Mouse (Mus musculus) left cerebral cortex, postnatal 10 days (tissue): ENCODE measurements around the gene Hp. TPM values are rescaled to one million over a fixed set of nuclear protein-coding genes. Genes with fewer than 3 reads are reported as not detected.
A peak's percentile ranks its signal among the peaks of the same experiment; 100 is the strongest.

Experiments used
- DNase-seq, 2 experiments: peaks; one replicate each; pipeline ENCODE4 v3.0.0; 2021 to 2022; ENCODE audit warnings: low spot score in 2 of 2, mixed read lengths in 1 of 2; ENCODE audit errors: extremely low spot score in 1 of 2
- intact Hi-C: fragments of 180-260 bp; cut with DNase I; formaldehyde crosslinking; loops from one replicate; pipeline ENCODE4 v1.15.1; 2025
- total RNA-seq, 2 experiments: library from RNA; stranded (reverse); gene quantifications; 2 replicates each; pipeline ENCODE4 v1.2.3; 2021

The Hp gene
- total RNA-seq: not detected

DNA sequence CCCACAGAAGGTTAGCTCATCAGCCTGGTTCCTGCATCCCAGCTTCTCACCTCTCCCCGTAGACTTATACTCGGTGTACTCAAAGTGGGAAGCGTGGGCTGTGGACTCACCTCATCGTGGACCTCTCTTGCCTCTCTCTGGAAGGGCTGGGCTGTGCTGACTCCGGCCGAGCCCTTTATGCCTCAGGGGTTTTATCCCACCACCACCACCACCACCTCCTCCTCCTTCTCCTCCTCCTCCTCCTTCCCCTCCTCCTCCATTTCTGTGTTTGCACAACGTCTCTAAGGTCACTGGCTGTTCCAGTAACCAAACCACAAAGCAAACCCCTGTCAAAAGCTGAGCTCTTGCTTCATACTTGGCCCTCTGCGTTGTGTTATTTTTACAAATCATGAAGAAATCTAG, at the start of gene Hp:
TSS of gene Hp (minus strand) at position 273 of the 402 bp plus-strand sequence.
- DNase-seq: peak in 1 of 2 experiments; percentile 5
- intact Hi-C loops: no loop called here

DNA sequence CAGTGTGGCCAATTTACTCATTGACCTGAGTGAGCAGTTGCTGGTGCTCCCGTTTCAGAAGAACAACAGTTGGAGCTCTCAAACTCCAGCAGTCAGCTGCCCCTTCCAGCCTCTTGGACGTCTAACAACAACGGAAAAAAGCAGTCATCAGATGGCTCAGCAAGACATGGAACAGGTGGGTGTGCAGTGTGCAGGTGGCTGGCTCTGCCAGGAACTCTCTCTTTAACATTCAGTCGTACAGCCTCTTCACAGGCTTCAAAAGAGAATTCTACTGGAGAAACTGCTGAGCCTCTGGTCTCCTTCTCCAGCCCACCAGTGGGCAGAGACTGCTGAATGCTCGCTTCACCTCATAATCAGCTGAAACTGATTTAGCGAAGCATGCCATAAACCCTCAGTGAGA, 49.7 kb upstream of the Hp start:
- intact Hi-C loops: no loop called here
- DNase-seq: no peak

DNA sequence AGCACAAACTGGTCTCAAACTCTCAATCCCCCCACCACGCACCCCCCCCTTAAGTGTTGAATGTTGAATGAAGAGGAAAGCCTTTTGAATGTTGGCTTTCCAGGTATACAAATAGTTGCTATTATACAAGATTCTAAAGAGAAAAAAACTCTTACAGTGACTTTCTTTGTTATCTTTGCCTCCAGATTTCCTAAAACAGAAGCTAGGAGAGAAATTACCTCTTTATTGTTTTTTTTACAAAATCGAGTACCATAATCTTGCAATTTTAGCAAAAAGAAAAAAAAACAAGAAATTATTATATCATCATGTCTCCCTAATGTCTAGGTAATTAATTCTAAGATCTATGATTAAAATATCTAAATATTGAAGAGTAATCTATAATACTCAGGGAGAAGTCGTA, 36.6 kb upstream of the Hp start:
- no peak for DNase-seq

DNA sequence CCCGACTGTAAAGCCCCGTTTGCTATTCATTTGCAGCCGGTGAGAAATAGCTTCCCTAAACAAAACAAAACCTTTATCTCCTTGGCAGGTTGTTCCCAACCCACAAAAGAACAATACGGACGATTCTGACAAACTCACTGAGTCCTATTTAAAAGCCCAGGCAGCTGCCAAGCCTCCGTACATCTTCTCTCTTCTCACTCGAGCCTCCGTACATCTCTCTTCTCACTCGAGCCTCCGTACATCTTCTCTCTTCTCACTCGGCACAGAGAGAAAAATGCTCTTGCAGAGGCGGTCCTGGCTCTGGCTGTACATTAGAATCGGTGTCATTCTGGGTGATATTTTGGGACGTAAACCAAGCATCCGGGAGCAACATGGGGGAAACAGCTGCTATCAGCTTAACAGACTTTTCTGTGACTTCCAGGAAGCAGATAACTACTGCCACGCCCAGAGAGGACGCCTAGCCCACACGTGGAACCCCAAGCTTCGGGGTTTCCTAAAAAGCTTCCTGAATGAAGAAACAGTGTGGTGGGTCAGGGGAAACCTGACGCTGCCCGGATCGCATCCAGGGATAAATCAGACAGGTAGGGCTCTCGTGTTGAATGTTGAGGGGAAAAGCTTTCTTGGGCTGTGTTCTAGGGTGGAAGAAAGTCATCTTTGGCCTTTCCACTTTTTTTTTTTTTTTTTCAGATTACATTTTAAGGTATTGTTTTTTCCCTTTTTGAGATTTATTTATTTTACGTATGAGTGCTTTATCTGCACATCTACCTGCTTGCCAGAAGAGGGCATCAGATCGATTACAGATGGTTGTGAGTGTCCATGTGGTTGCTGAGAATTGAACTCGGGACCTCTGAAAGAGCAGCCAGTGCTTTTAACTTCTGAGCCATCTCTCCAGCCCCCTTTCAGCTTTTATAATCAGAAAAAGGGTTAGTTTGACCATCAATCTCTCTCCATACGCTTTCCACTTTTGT, 35.6 kb upstream of the Hp start, which contains the start of gene Pkd1l3:
TSS of gene Pkd1l3 (plus strand) at position 275 of the 968 bp plus-strand sequence.
- DNase-seq: no peak
- intact Hi-C loops: no loop called here

More for the DNA sequence above, 36.6 kb upstream of the Hp start:
- intact Hi-C loops: no loop called here

DNA sequence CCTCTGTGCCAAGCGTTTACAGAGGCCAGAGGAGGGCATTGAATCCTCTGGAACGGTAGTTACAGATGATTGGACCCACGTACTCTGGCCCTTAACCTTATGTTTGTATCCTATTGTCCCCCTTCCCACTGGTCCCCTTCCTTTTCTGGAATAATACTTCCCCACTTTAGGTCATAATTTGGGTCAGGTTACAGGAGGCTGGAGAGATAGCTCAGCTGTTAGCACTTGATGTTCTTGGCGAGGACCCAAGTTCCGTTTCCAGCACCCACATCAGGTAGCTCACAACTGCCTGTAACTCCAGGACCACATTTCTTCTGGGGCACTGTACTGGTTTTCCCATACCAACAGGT, 30.2 kb upstream of the Hp start:
- DNase-seq: no peak
- intact Hi-C loops: loop anchor here (2.0 kb wide), 2 partner anchors 44 to 84 kb away; partner anchors contain the start of genes Dhx38, Ist1 and Txnl4b

DNA sequence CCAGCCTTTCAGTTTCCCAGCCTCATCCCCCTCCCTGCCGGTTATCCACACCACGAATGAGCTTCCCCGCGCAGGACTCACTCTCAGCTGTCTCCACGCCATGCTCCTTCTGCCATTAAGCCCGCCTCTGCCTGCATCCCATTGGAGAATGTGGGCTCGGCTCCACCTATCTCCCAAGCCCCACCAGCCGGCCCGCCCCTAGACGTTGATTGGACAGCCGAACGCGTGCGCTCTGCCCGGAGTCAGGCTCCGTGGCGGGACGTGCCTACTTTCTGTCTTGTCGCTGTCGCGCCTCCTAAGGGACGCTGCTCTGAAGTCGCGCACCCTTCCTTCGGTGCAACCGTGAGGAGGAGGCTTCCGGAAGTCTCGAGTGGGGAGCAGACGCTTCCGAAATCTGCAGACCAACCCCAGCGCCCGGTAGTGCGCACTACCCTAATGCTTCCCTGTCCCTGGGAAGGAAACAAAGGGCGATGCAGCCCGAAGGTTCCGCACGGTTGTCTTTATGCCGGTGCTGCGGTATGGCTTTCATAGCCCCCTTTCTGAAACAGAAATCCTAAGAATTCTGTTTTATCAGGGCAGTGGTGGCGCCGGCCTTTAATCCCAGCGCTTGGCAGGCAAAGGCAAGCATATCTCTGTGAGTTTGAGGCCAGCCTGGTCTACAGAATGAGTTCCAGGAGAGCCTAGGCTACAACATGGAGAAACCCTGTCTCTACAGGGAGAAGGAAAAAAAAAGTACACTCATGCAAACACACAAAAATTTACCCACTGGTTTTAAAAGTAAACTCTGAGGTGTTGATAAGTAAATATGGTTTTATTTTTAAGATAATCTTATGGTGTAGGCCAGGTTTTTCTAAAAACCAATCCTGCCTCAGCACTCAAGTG, 29.5 kb upstream of the Hp start, which contains the start of gene Dhodh:
TSS of gene Dhodh (minus strand) at position 403 of the 882 bp plus-strand sequence.
- peak; percentile 97 to 98 for DNase-seq
- intact Hi-C loops: loop anchor here (2.0 kb wide), 2 partner anchors 44 to 84 kb away; partner anchors contain the start of genes Dhx38, Ist1 and Txnl4b

DNA sequence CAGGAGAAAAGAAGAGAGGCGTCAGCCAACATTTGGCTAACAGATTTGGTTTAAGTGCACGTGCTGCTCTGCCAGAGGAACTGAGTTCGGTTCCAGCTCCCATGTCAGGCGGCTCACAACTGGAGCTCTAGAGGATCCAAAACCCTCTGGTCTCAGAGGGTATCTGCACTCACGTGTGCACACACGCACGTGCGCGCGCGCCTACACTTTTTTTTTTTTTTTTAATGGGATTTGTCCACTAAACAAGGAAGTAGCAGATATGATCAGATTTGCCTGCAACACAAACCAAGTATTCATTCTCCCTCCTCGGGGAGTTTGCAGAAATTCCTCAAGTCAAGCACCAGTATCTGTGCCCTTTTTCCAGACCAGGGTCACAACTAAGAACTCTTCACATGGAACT, 28.7 kb upstream of the Hp start:
- intact Hi-C loops: loop anchor here (2.0 kb wide), 2 partner anchors 43 to 85 kb away; partner anchors contain the start of genes Dhx38, Ist1 and Txnl4b
- DNase-seq: no peak

DNA sequence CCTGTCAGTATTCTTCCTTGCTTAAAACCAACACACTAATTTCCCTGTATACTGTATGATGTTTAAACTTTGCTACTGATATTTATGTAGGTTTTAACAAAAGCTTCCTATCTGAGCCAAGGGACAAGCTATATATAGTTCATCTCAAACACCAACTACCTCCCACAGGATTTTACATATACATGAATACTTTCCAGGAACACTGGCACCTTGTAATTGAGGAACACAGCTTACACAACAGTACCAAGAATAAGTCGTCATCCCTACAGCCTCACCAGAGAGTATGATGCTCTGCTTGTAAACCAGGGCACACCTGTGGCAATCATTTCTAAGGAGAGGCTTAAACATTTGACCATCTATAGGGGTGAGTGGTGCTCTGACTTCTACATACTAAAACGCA, 27.8 kb upstream of the Hp start:
- intact Hi-C loops: no loop called here
- no peak for DNase-seq

DNA sequence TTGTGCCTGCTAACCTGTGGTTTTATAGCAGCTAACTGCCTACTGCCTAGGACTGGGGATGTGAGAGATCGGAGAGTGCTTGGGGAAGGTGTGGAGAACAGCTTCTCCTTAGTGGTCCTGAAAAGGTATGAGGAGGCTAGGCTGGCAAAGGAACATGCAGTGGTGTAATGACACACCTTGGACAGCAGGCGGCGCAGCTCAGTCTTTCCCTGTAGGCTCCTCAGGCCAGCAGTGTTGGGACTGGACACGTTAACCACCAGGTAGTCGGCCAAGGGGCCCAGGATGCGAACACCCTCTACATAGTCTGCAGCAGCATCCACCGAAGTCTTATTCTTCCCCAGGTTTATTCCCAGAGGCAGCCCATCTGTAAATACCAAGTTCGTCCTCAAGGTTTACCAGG, 16.9 kb upstream of the Hp start:
- intact Hi-C loops: no loop called here
- DNase-seq: peak in 1 of 2 experiments; percentile 59

DNA sequence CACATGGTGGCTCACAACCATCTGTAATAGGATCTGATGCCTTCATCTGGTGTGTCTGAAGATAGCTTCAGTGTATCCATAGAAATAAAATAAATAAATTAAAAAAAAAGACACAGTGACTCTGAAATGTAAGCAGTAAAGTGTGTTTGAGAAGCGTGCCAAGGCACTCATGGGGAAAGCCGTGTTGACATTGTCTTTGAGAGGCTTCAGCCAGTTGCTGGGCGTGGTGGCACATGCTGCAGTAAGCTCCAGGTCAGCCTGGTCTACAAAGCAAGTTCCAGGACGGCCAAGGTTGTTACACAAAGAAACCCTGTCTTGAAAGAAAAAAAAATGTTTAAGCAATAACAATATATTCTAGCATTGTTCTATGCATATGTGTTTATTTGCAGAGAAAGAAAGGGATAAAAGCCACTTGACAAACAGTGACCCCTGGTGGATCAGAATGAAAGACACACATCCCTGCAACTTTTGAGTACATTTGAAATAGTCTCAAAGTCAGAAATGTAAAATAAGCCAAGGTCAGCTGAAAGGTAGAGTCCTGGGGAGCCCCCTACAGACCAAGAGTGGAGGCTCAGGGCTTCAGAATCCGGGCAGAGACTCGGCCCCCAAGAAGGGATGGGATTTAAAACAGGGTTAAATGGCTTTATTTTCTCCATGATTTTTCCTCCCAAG, 14.3 kb upstream of the Hp start:
- intact Hi-C loops: no loop called here
- DNase-seq: no peak

DNA sequence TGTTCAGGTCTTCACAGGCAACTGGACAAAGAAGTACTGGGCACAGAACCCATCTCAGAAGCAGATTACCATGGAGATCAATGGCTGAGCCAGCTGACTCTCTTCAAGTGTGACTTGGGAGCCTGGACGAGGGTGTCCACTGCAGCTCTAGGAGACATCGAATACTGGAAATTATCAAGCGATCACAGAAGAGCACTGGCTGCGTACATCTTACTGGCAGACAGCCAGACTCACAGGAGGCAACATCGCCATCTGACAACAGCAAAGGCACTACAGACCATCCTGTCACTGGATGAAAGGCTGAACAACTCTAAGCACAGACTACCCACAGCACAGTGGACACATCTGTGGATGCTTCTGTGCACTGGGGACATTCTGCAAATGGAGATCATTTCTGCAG, 13.2 kb upstream of the Hp start:
- no peak for DNase-seq
- intact Hi-C loops: no loop called here

DNA sequence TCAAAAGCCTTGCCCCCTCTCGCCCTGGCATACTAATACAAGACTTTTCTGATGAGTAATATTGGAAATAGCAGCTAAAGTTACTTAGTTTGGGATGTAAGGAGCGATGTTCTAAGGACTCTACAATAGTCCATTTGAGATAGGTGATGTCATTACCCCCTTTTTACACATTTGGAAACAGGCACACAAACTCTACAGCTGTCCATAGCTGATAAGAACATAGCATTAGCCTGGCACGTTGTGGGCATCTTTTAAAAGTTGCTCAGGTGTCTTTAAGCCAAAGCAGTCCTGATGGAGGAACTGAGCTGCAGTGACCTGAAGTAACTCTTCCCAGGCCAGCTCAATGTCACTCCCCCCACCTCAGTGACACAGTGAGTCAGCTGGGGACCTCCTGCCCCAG, 12.4 kb upstream of the Hp start:
- no peak for DNase-seq
- intact Hi-C loops: no loop called here

DNA sequence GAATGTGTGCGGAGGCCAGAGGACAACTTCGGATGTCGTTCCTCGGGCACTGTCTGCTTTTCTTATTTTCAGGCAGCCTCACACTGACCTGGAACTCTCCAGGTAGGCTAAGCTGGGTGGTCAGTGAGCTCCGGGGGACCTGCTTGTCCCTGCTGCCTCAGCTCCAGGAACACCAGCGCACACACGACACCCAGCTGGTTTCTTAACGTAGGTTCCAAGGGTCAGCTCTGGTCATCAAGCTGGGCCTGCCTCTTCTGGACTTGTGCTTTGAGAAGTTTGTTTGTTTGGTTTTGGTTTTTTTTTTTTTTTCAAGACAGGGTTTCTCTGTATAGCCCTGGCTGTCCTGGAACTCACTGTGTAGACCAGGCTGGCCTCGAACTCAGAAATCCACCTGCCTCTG, 11.9 kb upstream of the Hp start:
- intact Hi-C loops: no loop called here
- no peak for DNase-seq

DNA sequence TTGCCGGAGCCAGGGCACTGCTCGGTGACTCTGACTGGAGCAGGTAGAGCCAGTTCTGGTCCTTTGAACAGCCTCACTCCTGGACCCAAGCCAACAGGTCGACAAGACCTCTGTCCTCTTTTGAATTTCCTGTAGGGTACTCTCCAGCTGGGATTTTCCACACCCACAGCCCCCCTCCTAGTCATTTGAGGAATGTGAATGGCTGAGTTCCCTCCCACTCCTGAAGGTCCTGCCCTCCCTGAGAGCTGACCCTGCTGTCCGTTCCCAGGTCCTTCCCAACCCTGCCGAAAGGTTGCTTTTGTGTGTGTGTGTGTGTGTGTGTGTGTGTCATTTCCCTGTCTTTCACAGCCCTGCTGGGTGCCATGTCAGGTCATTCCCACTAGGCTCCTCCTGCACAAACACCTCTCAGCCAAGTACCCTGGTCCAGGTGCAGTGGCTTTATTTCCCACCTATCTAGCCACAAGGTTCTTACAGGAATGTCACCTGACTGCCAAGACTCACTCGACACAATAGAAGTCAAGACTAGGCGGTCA, 8.1 kb upstream of the Hp start:
- DNase-seq: no peak
- intact Hi-C loops: no loop called here

DNA sequence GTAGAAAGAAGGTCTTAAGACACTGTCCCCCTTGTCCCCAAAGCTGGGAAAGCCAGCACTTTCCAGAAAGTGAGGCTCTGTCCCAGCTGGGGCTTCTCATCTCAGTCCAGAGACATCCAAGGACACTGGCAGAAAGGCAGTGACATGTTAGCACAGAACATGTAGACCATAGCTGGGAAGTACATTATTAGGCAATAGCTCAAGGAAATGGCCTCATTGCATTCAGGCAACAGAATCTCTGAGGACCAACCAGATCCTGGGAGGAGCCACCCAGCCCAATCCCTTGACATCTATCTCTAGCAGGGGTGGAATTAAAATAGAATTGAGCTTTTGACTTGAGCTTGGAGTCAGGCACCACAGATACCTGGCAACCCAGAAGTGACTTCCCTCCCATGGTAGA, 6.7 kb upstream of the Hp start:
- intact Hi-C loops: no loop called here
- no peak for DNase-seq

DNA sequence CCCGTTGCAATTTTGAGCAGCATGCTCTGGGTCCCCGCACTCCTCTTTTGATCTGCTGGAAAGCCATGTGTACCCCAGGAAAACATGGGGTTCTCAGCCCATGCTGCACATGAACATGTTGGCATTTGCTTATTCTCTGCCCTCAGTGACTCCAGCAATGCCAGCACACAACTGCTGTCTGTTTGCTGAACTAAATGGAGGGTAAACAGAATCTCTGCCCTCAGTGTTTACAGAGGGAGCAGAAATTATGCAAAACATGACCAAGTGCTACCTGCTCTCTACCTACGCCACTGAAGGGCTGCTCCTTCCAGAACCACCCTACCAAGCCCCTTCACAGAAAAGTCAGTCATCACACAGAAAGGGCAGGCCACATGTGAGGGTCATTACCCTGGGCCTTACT, 5.9 kb upstream of the Hp start:
- no peak for DNase-seq
- intact Hi-C loops: no loop called here

DNA sequence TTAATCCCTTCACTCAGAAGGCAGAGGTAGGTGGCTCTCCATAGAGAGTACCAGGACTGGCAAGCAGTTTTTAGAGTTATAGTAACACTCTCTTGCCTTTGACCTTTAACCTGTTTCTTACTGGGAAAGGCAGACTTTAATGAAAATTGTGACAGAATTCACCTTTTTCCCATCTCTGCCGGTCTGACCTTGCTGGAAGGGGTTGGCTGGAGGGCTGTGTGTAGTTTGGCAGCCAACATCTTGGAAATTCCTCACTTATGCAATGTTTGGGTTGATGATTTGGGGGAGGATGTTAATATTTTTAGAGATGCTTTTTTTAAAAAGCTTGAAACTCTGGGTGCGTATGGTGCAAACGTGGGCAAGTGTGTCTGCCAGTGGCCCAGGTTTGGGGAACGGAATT, 5.3 kb upstream of the Hp start:
- DNase-seq: no peak
- intact Hi-C loops: no loop called here

DNA sequence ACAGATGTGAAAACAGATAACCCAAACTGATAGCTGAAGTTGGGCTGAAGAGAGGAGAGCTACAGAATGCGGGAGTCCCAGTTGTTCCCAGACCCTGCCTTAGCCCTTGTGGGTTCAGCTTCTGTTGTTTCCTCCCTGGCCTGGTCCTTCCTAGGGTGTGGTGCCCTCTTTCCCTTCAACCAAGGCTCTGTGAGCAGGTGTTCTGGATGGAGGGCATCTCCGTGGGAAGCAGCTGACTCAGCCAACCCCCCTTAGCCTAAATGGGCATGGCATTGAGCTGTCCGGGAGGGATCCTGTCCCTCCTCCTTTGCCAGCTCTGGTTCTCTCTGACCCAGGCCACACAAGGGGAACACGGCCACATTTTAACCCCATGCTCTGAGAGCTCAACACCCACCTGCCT, 2.7 kb downstream of the Hp start:
- intact Hi-C loops: no loop called here
- no peak for DNase-seq

DNA sequence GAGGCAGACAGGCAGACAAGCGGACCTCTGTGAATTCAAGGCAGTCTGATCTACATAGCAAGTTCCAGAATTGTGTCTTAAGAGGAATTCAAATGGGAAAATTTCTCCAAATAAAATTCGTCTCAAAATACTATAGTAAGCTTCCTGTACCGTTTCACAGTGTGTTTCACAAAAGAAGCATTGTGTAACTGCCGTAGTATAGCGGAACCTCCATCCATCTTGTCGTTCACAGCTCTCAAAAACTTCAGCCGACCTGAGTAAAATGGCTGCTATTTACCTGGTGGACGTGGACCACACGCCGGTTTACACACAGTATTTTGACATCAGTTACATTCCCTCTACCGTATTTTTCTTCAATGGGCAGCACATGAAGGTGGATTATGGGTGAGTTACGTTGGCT, 7.8 kb downstream of the Hp start:
- intact Hi-C loops: no loop called here
- no peak for DNase-seq
